Mouse (Mus musculus) embryo, embryonic 9.5 days (tissue): ENCODE data around the gene Vkorc1l1.

Experiments used
- DNase-seq: peaks from one replicate; pipeline ENCODE4 v3.0.0-alpha.2; 2017; ENCODE audit errors: extremely low spot score

Vkorc1l1 gene

DNA sequence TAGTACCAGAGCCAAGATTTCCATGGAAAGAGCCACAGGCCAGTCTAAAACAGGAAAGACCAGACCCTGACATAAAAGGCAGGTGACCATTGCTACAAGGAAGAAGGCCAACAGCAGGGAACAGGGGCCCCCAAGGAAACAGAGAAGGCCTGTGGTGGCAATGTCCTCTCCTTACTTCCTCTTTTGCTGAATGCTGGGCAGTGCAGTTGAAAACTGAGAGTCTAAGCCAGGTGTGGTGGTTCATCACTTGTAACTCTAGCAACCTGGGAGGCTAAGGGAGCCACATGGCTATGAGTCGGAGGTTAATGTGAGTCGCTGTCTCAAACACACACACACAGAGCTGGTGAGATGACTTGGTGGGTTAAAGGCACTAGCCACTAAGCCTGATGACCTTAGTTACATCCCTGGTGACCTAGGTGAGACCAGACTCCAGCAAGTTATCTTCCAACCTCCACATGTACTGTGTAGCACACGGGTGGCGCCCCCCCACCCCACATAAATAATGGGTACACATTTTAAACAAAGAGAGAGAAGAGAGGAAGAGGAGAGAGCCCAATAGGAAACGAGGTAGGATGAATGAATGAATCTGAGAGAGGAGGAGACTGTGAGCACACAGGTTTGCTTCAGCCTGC lies 59.7 kb downstream of the Vkorc1l1 start:
- DNase-seq, result no peak

DNA sequence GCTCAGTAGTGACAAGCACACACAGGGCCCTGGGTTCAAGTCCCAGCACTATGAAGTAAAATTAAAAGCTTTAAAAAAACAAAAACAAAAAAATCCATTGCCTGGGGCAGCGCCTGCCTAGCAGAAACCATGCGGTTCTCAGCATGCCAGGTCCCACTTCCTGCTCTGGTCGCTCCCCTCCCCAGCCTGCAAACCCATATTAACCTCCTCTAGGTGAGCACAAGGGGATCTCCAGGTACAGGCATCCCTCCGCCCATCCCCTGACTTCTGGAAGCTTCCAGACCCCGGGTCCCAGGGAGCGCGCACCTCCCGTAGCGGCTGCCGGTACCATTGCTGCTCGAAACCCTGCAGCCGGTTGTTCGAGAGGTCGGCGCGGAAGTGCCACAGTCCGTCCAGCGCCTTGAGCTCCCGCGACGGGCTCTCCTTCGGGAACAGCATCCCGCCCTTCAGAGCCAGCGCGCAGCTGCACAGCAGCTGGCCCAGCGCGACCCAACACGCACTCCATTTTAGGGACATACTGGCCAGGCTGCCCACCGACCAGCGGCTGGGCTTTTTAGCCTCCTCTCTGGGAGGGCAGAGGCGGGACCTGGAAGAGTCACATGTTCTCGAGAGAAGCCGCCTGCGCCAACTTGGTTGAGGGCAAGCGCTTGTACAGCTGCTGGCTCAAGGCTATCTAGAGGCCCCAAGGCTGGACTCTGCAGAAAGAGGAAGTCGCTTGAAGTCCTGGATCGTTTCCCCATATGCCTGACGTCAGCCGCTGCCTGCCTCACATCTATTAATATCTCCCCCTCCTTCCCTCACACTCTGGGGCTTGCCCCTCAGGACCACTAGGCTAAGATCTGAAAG lies 60.8 kb downstream of the Vkorc1l1 start, which contains the start of gene Gusb:
Gusb (minus strand) TSS at position 749 of the 846 bp plus-strand sequence.
- DNase-seq, result peak; percentile 86

DNA sequence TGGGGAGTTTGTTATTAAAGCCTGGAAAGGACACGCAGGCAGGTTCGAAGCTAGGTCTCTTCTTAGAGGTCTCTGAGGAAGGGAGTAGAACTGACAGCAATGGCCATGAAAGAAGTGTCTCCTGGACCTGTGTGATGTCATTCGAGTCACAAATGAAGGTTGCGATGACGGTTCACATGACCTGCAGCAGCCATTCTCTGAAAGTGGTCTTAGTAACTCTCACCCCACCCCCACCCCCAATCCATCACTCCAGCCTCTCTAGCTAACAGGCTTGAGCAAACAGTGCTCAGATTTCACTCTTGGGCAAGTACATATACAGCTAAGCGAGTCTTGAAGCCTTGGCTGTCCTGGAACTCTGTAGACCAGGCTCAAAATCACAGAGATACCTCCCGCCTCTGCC lies 61.5 kb downstream of the Vkorc1l1 start:
- no peak for DNase-seq

DNA sequence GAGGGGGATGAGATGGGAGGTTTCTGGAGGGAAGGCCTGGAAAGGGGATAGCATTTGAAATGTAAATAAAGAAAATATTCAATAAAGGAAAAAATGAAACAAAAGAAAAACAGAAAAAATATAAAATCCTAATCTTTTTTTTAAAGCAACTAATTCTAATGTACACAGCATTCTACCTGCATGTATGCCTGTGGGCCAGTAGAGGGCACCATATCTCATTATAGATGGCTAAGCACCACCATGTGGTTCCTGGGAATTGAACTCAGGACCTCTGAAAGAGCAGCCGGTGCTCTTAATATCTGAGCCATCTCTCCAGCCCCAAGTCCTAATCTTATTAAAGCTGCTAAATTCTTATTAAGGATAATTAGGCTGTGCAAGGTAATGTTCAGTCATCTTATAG lies 65.6 kb downstream of the Vkorc1l1 start:
- no peak for DNase-seq

DNA sequence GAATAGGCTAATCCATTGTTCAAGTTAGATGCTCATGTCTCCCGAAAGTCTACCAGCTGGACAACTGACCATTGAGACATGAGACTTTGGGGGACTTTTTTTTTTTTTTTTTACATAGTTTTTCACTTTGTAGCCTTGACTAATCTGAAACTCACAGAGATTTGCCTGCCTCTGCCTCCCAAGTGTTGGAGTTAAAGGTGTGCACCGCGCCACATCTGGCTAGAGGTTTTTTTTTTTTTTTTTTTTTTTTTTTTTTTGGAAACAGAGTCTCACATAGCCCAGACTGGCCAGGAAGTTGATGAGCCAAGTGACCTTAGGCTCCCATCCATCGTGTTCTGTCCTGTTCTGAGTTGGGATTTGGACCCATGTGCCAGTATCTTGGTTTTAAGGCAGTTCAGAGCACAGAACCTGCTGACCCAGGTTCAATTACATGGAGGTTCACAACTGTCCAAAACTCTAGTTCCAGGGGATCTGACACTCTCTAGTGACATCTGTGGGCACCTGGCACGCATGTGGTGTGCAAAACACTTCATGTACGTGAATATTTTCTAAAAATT lies 66.3 kb downstream of the Vkorc1l1 start:
- DNase-seq, result no peak

DNA sequence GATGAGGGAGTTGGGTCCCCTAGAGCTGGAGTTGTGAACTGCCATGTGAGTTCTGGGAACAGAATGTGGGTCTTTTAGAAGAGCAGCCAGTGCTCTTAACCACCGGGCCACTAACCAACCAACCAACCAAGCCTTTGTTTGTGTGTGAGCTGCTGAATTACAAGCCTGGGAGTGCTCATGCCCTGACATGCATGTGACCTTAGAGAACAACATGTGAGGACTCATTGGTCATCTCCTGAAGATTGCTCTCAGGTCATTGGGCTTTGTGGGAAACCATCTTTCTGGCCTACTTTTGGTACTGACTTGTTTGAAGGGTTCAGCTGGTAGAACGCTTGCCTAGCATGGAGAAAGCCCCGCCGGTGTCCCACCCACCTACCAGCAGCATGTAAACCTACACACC lies 68.0 kb downstream of the Vkorc1l1 start:
- DNase-seq, result no peak

DNA sequence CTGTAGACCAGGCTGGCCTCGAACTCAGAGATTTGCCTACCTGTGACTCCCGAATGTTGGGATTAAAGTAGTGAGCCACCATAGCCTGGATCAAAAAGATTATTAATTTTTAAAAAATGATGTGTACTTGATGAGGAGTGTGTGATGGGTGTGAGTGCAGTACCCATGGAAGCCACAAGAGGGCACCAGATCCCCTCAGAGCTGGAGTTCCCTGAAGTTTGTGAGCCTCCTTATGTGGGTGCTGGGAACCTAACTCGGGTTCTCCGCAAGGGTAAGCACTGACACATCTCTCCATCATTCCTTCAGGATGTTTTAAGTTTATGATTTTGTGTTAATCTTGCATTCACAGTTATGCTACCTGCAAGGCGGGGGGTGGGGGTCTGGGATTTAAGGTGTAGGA lies 69.2 kb downstream of the Vkorc1l1 start:
- DNase-seq, result no peak

DNA sequence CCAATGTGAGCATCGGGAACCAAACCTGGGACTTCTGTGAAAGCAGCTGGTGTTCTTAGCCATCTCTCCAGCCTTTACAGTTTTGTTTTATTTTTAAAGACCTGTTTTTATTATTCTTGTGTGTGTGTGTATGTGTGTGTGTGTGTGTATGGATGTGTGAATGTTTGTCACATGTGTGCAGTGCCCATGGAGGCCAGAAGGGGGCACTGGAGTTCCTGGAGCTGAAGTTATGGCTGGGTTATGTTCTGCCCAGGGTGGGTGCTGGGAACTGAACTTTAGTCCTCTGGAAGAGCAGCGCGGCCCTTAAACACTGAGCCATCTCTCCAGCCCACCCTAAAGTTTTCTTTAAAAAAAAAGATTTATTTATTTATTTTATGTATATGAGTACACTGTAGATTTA lies 73.3 kb downstream of the Vkorc1l1 start:
- no peak for DNase-seq

DNA sequence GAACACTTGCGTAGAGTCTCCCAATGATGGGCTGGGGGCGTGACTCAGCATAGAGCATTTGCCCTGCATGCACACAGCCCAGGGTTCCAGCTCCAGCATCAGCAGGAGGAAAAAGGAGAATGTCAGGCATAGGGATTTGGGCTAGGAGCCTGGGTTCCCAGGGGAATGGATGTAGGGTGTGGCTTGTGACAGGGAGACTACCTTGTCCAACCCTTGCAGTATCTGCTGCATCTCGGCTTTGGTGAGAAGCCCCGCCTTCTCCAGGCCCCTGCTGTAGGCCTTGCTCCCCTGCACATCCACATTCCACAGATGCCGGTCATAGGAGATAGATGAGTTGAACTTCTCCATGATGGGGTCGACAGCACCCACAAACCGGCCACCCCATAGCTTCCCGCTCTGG lies 77.7 kb downstream of the Vkorc1l1 start:
- no peak for DNase-seq

DNA sequence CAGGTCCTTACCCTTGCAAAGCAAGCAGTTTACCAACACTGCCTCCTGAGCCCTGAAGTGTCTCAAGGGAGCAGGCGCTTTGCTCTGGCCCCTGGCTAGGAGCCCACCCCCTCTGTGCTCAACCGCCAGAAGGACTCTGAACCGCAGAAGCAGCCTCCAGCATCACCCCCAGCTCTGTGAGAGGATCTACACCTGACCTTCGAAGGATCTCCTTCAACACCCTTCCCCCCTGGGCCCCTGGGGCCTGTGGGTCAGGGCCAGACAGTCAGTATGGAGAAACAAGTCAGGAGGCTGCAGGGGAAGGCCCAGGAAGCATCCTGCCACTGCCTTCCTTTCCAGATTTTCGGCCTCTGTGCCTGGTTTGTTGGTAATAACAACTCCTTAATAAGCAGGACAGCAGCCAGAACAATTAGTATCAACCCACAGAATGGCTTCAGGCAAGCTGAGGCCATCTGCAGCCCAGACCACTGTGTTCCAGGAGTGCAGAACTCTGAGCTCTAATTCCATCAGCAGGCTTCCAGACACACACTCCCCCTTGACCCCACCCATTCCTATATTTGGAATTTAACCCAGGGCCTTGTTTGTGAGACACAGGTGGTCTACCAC lies 79.7 kb downstream of the Vkorc1l1 start:
- DNase-seq, result no peak

DNA sequence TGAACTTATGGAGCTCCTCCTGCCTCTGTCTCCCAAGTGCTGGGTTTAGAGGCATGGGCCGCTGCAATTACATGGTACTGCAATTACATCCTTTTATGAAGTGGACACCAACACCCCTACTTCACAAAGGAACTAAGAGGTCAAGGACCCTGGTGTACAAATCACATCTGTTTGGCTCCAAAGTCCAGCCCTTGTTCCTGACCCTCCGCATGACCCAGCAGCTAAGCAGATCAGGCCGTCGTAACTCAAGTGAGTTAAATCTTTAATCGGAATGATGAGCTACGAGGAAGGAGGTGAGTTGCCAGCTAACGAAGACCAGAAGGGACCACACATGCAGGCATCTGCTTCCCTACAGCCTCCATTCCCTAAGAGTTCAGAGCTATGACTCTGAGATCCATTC lies 80.6 kb downstream of the Vkorc1l1 start:
- DNase-seq, result no peak

DNA sequence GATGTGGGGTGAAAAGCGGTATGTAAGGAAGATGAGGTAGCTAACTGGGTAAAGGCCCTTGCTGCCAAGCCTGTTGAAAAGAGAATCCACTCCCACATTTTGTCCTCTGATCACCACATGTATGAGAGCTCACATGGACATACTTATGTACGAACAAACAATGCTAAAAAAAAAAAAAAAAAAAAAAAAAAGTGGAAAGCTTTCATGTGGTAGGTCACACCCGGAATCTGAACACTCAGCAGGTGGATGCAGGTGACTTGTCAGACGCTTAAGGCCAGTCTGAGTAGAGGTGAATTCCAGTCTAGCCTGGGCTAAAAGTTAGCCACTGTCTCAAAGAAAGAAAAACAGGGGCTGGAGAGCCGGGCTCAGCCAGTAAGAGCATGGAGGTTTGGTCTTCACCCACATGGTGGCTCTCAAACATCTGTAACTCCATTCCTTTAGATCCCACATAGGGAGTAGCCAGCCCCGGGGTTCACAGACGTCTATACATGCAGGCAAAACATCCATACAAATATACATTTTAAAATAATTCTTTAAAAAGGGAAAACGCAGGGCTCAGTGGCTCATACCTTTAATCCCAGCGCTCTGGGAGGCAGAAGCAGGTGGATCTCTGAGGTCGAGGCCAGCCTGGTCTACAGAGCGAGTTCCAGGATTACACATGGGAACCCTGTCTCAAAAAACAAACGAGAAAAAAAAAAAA lies 81.4 kb downstream of the Vkorc1l1 start:
- DNase-seq, result no peak

DNA sequence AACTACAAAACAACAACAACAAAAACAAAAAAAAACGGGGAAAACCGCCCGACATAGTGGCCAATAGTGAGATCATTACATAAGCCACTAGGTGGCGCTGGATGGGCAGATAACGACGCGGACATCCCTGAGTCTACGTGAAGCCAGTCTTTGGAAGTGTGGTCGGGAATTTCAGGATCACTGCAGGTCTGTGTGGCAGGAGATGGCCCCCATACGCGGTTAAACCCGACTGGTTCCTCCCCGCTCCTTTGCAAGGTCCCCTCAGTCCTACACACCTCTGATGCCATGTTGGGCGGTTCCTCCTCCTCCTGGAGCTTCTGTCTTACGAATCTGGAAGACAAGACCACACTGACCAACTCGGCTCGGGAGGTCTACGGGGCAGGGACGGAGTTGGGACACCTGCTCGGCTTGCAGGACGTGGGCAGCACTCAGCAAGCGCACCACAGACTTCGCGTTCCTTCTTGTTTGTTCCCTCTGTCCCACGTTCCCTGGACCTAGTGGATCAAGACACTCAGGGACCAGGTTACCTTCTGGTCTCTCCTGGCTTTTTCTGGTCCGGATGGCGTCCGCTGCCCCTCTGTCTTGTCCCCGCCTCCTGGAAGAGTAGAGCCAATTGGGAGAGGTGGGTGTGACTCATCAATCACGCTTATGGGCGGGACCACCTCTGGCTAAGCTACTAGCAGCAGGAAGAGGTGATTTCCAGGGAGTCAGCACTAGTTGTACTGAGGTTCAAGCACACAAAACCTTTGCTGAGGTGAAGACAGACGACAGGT lies 82.2 kb downstream of the Vkorc1l1 start:
- DNase-seq, result peak; percentile 88

DNA sequence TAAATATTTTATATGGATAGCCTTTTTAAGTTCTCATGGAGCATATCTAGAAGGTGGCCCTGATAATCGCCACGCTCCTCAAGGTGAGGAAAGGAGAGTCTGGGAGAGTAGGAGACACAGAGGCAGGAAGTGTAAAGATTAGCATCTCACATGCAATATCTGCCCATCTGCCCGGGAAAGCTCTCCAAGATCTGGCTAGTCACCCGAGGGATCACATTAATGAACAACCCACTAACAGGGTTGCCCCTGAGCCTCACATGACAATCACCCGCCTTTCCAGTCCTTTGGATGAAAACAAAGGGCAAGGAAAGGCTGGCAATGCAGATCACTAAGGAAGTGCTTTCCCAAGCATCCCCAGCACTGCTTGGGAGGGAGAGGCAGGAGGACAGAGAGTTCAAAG lies 85.4 kb downstream of the Vkorc1l1 start:
- DNase-seq, result no peak

DNA sequence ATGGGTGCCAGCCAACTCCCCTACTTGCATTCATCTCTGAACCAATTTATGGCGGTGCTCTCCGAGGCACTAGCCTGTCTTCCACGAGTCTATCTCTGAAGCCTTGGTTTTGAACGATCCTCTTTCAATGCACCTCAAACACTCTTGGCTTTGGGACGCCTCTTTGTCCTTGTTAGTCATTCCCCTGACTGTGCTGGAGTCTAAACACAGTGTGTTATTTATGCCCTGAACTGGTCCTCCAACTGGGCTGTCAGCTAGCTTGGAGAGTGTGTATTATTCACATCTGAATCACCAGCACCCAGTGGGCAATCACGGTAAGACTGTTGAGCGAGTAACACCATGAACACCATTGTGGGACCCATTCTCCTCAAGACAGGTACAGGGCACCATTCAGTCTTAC lies 85.9 kb downstream of the Vkorc1l1 start:
- no peak for DNase-seq

DNA sequence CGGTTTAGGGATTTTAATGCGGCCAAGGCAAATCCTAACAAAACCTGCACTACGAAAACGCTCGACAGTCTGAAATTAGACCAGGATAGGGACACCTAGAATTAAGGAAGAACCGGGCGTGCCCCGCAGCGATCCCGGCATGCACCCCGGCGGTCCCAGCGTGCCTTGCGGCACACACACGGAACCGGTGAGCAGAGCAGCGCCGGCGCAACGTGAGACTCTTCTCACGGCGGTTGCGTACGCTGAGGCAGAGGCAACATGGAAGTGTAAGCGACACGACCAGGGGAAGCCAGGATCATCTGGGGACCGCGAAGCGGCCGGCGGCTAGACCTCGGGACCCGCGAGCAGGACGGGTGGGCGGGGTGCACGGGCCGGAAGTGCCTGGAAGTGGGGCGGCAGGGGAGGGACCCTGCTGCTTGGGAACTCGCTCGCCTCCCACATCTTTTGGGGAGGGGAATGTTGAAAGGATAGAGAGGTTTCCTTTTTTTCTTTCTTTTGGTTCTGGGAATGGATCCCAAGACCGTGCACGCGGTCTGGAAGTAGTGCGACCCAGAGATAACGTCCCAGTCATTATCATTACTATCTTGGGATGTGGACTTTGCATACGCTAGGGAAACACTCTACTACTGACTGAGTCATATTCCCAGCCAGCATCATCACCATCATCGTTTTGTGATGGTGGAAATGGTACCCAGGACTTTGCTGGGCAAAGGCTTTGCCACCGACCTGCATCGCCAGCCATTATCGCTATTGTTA lies 87.5 kb downstream of the Vkorc1l1 start, which contains the start of the genes Asl and Crcp:
Asl (minus strand) TSS at position 106 of the 756 bp plus-strand sequence.
Crcp (plus strand) TSS at position 149 of the 756 bp plus-strand sequence.
- peak; percentile 87 for DNase-seq

DNA sequence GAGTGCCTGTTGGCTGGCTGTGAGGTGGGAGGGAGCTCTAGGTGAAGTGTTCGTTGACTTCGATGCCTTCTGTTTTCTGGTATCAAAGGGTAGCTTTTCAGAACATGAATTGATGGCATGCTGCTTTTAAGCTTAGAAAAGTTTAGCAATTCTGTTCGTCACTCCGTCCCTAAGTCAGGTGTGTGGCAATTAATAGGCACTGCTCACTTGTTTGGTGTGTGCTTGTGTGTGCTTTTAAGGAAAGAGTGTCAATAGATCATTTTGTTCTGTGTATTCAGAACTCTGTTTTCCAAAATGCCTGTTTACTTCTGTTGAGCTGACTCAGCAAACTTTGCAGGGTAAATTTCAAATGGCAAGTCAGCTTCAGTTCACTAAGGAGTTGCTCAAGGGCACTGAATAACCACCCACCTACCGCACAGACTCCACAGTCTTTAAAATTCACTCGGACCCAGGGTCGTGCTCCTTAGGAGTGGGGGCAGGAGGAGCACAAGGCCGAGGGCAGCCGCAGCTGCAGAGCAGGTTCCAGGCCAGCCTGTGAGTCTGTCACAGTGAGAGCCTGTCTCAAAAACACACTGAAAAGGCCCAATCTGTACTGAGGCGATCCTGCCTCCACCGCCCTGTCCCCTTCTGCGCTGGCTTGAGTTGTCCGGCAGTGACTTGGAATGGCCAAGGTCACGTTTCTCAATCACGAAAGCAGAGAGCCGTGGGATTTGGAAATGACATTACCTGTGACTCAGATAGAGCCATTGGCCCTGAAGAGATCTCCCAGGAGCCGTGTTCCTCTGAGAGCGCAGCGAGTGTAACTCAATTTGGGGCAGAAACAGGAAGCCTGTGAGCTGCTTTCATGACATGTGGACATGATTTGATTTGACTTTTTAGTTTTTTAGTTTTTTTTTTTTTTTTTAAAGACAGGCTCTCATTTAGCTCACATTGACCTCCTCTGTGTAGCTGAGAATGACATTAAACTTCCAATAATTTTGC lies 89.9 kb downstream of the Vkorc1l1 start:
- no peak for DNase-seq

DNA sequence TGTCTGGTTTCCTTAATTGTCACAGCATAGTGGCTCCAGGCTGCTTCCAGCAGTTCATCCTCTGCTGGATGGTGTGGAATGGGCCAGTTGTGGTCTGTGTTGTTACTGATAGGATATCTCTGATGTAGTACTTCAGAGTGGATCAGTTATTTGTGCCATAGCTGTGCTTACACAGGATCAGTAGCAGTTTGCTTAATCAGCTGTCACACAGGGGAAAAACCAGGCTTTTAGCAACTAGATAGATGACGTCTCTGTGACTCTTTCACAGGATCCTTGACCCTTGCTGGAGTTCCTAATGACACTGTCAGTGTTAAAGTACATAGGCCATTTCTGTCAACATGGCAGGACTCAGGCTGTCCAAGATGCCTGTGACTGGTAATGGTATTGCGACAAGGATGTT lies 92.1 kb downstream of the Vkorc1l1 start:
- no peak for DNase-seq
